In the genomic region with DNA sequence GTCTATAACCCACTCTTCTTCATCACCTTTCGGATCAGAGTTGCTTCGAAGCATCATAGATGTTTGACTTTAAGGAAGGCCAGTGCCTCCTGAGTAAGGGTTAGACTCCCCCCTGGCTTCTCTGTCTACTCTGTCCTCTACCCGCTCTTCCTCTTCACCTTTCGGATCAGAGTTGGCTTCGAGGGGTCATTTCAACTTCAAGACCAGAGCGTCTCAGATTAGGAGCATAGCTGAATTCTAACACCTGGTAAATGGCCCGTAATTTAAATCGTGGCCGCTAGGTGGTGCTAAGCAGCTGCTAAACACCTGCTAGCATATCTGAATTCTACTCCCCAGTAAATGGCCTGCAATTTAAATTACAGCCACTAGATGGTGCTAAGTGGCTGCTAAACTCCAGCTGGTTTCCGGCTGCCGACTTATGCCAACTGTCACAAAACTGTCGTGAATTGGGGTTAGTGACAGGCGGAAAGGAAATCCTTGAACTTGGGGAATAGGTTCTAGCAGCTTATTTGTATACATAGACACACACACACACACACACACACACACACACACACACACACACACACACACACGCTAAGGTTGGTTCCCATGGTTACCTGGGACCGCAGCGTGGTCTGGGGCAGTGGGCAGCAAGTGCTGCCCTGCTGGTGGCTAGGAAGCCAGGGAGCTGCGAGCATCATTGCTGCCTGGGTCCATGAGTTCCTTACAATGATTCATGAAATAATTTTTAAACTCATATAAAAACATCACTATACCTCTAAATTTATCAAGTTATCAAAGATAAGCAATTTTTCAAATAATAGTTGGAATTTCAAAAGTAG, we compare ENCODE assay signal across 8 mouse cellular contexts.
A peak's percentile ranks its signal among the peaks of the same experiment; 100 is the strongest.
DNase-seq lines count a peak whose midpoint lies in the region; ATAC-seq and TF ChIP-seq lines count a peak whose summit lies in the region.

No protein-coding gene starts in this region.

- no peaks in the 10 kb centered on the region for H3K36me3 ChIP-seq in megakaryocyte, embryonic 14.5 days (replicated peaks; ENCODE audit: low read length)

- peak; percentile 99 for ATAC-seq in activated CD4-positive, CD25-positive, alpha-beta regulatory T cell, adult 4 months

- TF ChIP-seq CTCF in cortical plate, adult 2 months (IDR thresholded peaks at IDR 0.05; ENCODE audit: extremely low read depth, insufficient read depth, low read length): peak; percentile 91

- no peak for TF ChIP-seq POLR2A in cortical plate, adult 2 months (IDR thresholded peaks at IDR 0.05; ENCODE audit: extremely low read depth, insufficient read depth, low read length)

- H3K27me3 ChIP-seq in megakaryocyte, embryonic 14.5 days (replicated peaks): no peaks in the 10 kb centered on the region

- peak overlapping the region; percentile 46 for H3K4me3 ChIP-seq in cortical plate, adult 2 months (ENCODE audit: insufficient read depth, low read length)
- H3K4me3 ChIP-seq in megakaryocyte, embryonic 14.5 days (replicated peaks): peak overlapping the region; percentile 90

- H3K9me3 ChIP-seq in megakaryocyte, embryonic 14.5 days: 0 out of 2 replicates have a peak, but pooled peaks cover 3% of the 10 kb centered on the region

- no peaks in the 10 kb centered on the region for H3K4me1 ChIP-seq in cortical plate, adult 2 months (ENCODE audit: control insufficient read depth, insufficient read depth, low read length)
- peaks cover 3% of the 10 kb centered on the region; the same call in 1 of the 2 replicates for H3K4me1 ChIP-seq in megakaryocyte, embryonic 14.5 days

- DNase-seq in gastrocnemius, adult 8-10 months (ENCODE audit: low spot score in 2 of 2): peak; percentile 91 to 92
- peak; percentile 100 for DNase-seq in hindlimb bud, embryonic 11.5 days (ENCODE audit: extremely low spot score, low read depth, low spot score)
- DNase-seq in left cerebral cortex, adult 8-10 months (ENCODE audit: low spot score in 2 of 2): peak; percentile 90 to 92
- DNase-seq in right cerebral cortex, postnatal 10 days (ENCODE audit: low spot score in 2 of 2): peak; percentile 97
- peak; percentile 89 for DNase-seq in urinary bladder, postnatal 25 days (ENCODE audit: low spot score)

- H3K27ac ChIP-seq in cortical plate, adult 2 months (ENCODE audit: insufficient read depth, low read length): no peak overlapping the region
